Mouse (Mus musculus) embryonic facial prominence, embryonic 14.5 days (tissue): Measurements from ENCODE around the gene Cpd. TPM values are rescaled to one million over a fixed set of nuclear protein-coding genes. Genes with fewer than 3 reads are reported as not detected.
"Not testable (repeated sequence)": the region's sequence is repeated elsewhere in the genome, so short reads cannot be mapped to it uniquely, and the experiment has no call there.

Experiments used
- ATAC-seq: fragments of 200-750 bp; cut with Nextera tagmentation; 2 replicates; pipeline ENCODE4 v1.8.0; 2017; ENCODE audit warnings: low read depth, moderate number of reproducible peaks, moderate TSS enrichment
- DNase-seq: peaks from one replicate; pipeline ENCODE4 v3.0.0-alpha.2; 2015; ENCODE audit warnings: low spot score
- H3K27ac ChIP-seq: fragments of 300-500 bp; sonication (generic); replicated peaks from 2 replicates; pipeline ENCODE4 v1.5.1; 2014; ENCODE audit warnings: low read depth, mild to moderate bottlenecking, low read length, moderate library complexity
- H3K27me3 ChIP-seq: fragments of 300-500 bp; sonication (generic); replicated peaks from 2 replicates; pipeline ENCODE4 v1.6.1; 2014; ENCODE audit warnings: low read length; ENCODE audit not compliant: control insufficient read depth, insufficient read depth
- H3K36me3 ChIP-seq: fragments of 300-500 bp; sonication (generic); 2 replicates; pipeline ENCODE4 v1.6.1; 2014; ENCODE audit warnings: low read length, mixed read lengths; ENCODE audit not compliant: control insufficient read depth, insufficient read depth
- H3K4me1 ChIP-seq: fragments of 300-500 bp; sonication (generic); 2 replicates; pipeline ENCODE4 v1.6.1; 2014; ENCODE audit warnings: antibody characterized with exemption, low read length; ENCODE audit not compliant: control insufficient read depth, insufficient read depth
- H3K4me2 ChIP-seq: fragments of 300-500 bp; sonication (generic); 2 replicates; pipeline ENCODE4 v1.6.1; 2014; ENCODE audit warnings: low read depth, mild to moderate bottlenecking, low read length, moderate library complexity, mixed read lengths
- H3K4me3 ChIP-seq: fragments of 300-500 bp; sonication (generic); 2 replicates; pipeline ENCODE4 v1.5.1; 2014; ENCODE audit warnings: low read depth, mild to moderate bottlenecking, low read length
- H3K9ac ChIP-seq: fragments of 300-500 bp; sonication (generic); 2 replicates; pipeline ENCODE4 v1.6.1; 2014; ENCODE audit warnings: low read depth, mild to moderate bottlenecking, low read length, moderate library complexity, mixed read lengths
- H3K9me3 ChIP-seq: fragments of 300-500 bp; sonication (generic); 2 replicates; pipeline ENCODE4 v1.6.1; 2016; ENCODE audit warnings: low read length; ENCODE audit not compliant: control insufficient read depth
- WGBS: fragments of 180-500 bp; shearing (Covaris S2); extraction: QIAGEN DNeasy Blood & Tissue Kit; methylation state at CpG from one replicate; pipeline ENCODE4 v1.1.7; 2014; 5-methylcytosine and 5-hydroxymethylcytosine counted together
- polyA plus RNA-seq: library from polyadenylated mRNA; unstranded; fragments of >200 nt; fragmentation: Nextera tagmentation; extraction: Ambion mirVana; gene quantifications from 2 replicates; pipeline ENCODE4 v1.2.1, GENCODE M21; 2014

Cpd gene
- polyA plus RNA-seq, 1 experiment from 2014 or later, result 23.2 TPM

DNA sequence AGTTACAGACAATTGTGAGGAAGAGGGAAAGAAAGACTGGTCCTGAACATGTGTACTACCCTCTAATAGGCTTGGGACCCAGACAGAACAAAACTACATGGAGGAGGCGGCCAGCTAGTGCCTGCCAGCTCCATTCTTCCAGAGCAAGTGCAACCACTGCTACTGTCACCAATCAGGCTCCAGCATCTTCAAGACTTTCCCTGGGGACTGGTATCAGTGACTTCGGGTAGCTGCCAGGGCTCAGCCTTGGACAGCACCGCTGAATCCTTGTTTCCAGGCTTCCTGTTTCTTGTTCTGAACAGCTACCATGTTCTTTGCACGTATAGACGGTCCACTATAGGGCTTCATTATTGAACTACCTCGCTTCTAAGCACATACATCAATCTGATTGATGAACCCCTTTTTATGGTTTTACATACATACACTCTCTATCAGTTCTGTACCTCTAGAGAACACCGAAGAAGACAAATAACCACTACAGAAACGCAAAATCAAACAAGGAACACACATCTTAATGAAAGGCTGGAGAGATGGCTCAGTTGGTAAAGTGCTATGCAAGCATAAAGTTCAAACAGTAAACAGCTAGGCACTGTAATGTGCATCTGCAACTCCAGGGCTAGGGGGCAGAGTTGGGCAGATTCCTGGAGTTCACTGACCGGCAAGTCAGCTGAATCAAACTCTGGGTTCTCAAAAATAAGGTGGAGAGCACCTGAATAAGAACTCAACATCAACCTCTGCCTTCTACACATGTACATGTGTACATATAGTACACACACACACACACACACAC, 35.9 kb downstream of the Cpd start:
- no peaks in the 10 kb centered on the region for H3K27me3 ChIP-seq
- no peaks in the 10 kb centered on the region for H3K9me3 ChIP-seq
- ATAC-seq (no peak), DNase-seq (no peak)
- no peak overlapping the region for H3K9ac ChIP-seq
- no peaks in the 10 kb centered on the region for H3K4me1 ChIP-seq
- H3K4me3 ChIP-seq, result no peak overlapping the region
- no peak overlapping the region for H3K27ac ChIP-seq
- H3K36me3 ChIP-seq, result peaks cover 55% of the 10 kb centered on the region
- no peak overlapping the region for H3K4me2 ChIP-seq
- 85% methylated on average over 9 of the region's 9 CpGs for WGBS

DNA sequence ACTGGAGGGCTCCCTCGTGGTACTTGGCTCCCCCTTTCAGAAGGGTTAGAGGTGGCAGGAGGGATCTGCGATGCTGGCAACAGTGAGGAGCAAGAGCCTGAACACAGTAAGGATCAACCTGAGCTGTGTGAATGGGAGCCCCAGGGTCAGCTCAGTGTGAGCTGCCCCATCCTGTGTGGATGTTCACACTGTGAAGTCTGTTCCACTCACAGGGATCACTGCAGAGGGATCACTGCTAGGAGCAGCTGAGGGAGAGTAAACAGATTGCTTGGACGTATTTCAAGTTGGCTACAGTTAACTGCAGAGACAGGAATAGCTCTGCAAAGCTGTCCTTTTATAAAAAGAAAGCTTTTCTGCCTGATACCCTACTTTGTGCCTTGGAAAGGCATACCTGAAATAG, 37.4 kb downstream of the Cpd start:
- Histone ChIP-seq H3K4me2 (no peak overlapping the region), H3K9ac (no peak overlapping the region), H3K4me1 (no peaks in the 10 kb centered on the region), H3K27me3 (no peaks in the 10 kb centered on the region), H3K36me3 (peaks cover 66% of the 10 kb centered on the region), H3K4me3 (no peak overlapping the region), H3K9me3 (no peaks in the 10 kb centered on the region), H3K27ac (no peak overlapping the region)
- ATAC-seq (no peak), DNase-seq (no peak)
- 52% methylated on average over 3 of the region's 3 CpGs for WGBS

DNA sequence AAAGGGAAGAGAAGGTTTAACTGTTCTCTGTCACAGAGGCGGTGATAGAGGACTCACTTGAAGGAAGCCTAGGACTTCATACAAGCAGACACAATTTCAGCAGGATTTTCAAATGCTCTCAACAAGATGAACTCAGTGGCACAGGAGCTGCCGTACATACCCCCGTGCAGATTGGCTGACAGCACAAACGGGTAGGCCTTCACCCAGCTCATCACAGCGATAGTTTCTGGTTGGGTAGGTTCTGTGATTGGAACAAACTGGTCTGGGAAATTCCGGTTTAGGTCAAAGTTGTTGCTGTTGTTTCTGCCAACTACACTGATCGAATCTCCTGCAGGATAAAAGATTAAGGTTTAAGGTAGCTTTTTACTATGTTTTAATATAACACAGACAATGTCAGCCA, 38.3 kb downstream of the Cpd start:
- Histone ChIP-seq H3K9me3 (no peaks in the 10 kb centered on the region), H3K4me2 (no peak overlapping the region), H3K36me3 (peaks cover 63% of the 10 kb centered on the region), H3K27ac (no peak overlapping the region), H3K9ac (no peak overlapping the region), H3K4me1 (no peaks in the 10 kb centered on the region), H3K27me3 (no peaks in the 10 kb centered on the region), H3K4me3 (no peak overlapping the region)
- WGBS, result 88% methylated on average over 7 of the region's 7 CpGs
- ATAC-seq (no peak), DNase-seq (no peak)

DNA sequence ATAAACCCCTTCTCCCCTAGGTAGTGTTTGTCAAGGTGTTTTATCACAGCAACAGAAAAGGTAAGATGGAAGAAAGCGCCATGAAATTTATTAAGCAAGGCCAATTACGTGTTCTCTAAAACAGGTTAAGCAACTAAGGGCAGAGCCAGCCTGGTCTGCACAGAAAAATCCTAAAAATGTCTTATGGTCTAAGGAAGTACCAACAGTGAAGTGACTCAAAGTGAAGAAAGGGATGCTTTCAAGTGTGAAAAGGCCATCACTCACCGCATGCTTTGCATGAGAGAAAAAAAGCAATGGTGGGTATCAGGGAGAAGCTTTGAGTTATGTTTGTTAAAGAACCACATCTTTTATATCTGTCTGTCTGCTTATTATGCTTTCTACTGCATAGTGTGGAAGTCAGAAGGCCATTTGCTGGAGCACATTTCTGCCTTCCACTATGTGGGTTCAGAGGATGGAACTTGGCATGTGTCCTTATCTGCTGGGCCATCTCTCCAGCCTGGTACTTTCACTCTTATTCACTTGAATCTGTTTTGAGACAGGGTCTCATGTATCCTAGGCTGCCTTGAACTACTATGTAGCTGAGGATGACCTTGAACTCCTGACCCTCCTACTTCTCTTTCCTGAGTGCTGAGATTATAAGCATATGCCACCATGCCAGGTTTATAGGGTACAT, 39.7 kb downstream of the Cpd start:
- WGBS, result 91% methylated on average over 3 of the region's 3 CpGs
- Histone ChIP-seq H3K27ac (no peak overlapping the region), H3K4me1 (no peaks in the 10 kb centered on the region), H3K36me3 (peaks cover 64% of the 10 kb centered on the region), H3K4me3 (no peak overlapping the region), H3K27me3 (no peaks in the 10 kb centered on the region), H3K9ac (no peak overlapping the region), H3K9me3 (no peaks in the 10 kb centered on the region), H3K4me2 (no peak overlapping the region)
- ATAC-seq (no peak), DNase-seq (no peak)

DNA sequence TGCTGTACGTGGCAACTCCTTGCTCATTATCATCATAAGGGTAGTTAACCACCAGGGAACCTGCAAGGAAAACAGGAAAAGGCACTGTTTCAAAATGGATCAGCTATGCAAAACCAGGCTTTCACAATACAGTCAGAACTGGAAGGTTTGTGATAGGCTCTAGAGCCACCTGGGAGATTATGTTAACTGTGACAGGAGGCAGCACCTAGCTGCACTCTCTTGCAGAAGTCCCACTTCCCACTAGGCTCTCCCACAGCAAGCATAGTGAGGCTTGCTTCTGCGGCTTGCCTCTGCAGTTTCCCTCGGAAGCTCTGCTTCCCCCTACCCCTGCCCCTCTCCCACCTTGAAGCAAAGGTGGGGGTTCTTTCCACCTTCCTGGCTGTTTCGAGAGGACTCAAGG, 40.8 kb downstream of the Cpd start:
- Histone ChIP-seq H3K36me3 (peaks cover 69% of the 10 kb centered on the region), H3K9me3 (no peaks in the 10 kb centered on the region), H3K4me1 (no peaks in the 10 kb centered on the region), H3K4me2 (no peak overlapping the region), H3K27me3 (no peaks in the 10 kb centered on the region), H3K9ac (no peak overlapping the region), H3K27ac (no peak overlapping the region), H3K4me3 (no peak overlapping the region)
- ATAC-seq (no peak), DNase-seq (no peak)
- 80% methylated on average over 4 of the region's 4 CpGs for WGBS

DNA sequence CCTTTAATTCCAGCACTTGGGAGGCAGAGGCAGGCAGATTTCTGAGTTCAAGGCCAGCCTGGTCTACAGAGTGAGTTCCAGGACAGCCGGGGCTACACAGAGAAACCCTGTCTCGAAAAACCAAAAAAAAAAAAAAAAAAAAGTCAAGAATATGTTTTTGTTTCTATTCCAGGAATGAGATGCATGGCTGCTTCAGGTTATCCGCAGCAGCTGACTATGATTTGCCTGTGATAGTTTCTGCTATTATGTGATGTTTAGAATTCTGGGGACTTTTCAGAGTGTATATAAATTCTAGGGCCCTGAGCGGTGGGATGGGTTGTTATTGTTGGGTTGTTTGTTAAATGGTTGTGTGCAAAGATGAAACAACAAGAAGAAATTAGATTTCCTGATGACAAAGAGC, 41.7 kb downstream of the Cpd start:
- WGBS, result 87% methylated on average over 3 of the region's 4 CpGs
- not testable (repeated sequence) for H3K27me3 ChIP-seq, H3K4me3 ChIP-seq, DNase-seq, H3K9me3 ChIP-seq, H3K27ac ChIP-seq, H3K4me2 ChIP-seq, H3K9ac ChIP-seq, ATAC-seq, H3K4me1 ChIP-seq
- peaks cover 64% of the 10 kb centered on the region for H3K36me3 ChIP-seq

DNA sequence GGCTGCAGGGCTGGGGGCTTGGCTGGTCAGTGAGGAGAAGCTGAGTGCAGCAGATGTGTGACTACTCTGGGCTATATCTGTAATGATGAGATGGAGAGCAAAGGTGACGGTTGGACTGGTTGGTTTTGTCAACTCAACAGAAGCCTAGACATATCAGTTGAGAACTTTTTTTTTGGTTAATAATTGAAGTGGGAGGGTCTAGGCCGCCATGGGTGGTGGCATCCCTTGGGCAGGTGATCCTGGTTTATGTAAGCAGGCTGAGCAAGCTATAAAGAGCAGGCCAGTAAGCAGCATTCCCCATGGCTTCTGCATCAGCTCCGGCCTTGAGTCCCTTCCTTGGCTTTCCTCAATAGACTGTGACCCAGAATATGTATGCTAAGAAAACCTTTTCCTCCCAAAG, 43.6 kb downstream of the Cpd start:
- whole genome bisulfite sequencing, result 85% methylated on average over 3 of the region's 3 CpGs
- peaks cover 63% of the 10 kb centered on the region for H3K36me3 ChIP-seq

DNA sequence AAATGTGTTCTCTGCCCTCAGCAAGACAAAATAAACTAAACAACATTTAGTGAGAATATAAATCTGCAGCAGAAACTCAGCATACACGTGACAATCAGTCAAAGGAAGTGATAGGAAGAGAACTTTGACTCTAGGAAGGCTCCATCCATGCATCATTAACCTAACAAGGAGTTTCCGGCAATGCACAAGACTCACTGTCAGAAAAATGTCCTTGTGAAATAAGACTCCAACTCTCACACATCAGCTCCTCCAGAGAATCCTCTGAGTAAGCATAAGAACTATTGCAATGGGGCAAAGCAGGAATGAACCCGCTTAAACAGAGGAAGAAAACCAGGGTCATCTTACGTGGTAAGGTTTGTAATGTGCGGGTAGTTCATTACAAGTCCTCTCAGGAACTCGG, 49.6 kb downstream of the Cpd start:
- WGBS, result 86% methylated on average over 6 of the region's 6 CpGs
- H3K36me3 ChIP-seq, result peaks cover 62% of the 10 kb centered on the region
- no peak for ATAC-seq

More for the DNA sequence above, 43.6 kb downstream of the Cpd start:
- Histone ChIP-seq H3K4me3 (no peak overlapping the region), H3K9me3 (no peaks in the 10 kb centered on the region), H3K27ac (no peak overlapping the region), H3K4me1 (no peaks in the 10 kb centered on the region), H3K27me3 (no peaks in the 10 kb centered on the region), H3K9ac (no peak overlapping the region), H3K4me2 (no peak overlapping the region)
- ATAC-seq (no peak), DNase-seq (no peak)

DNA sequence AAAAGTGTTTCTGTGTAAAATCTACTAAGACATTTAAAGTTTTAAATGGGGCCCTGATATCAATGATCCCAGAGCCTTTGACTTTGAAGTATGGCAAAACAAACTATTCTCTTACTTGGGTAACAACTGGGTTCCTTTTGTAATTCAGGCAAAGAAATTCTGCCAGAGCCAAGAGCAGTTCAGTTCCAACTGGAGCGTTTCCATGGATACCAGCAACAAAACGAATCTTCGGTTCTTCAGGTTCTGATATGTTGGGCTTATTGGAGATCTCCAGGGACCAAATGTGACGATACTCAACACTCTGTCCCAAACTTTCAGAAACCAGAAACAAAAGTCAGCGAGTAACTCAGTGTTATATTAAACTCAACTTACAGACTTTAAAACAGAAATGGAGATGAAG, 51.5 kb downstream of the Cpd start:
- Histone ChIP-seq H3K27me3 (no peaks in the 10 kb centered on the region), H3K4me3 (no peak overlapping the region), H3K4me2 (no peak overlapping the region), H3K36me3 (peaks cover 68% of the 10 kb centered on the region), H3K9ac (no peak overlapping the region), H3K27ac (no peak overlapping the region), H3K9me3 (no peaks in the 10 kb centered on the region), H3K4me1 (no peaks in the 10 kb centered on the region)
- DNase-seq (no peak), ATAC-seq (no peak)
- 91% methylated on average over 5 of the region's 5 CpGs for WGBS

More for the DNA sequence above, 49.6 kb downstream of the Cpd start:
- Histone ChIP-seq H3K9ac (no peak overlapping the region), H3K4me3 (no peak overlapping the region), H3K4me1 (no peaks in the 10 kb centered on the region), H3K4me2 (no peak overlapping the region), H3K27me3 (no peaks in the 10 kb centered on the region), H3K27ac (no peak overlapping the region), H3K9me3 (no peaks in the 10 kb centered on the region)
- no peak for DNase-seq
